Mouse (Mus musculus) hindbrain, embryonic 16.5 days (tissue): ENCODE data around the gene Mesd. TPM values are rescaled to one million over a fixed set of nuclear protein-coding genes. Genes with fewer than 3 reads are reported as not detected.

Experiments
- ATAC-seq: fragments of 200-750 bp; cut with Nextera tagmentation; 2 replicates; pipeline ENCODE4 v1.8.0; 2017; ENCODE audit warnings: moderate TSS enrichment, moderate library complexity
- H3K27ac ChIP-seq: fragments of 300-500 bp; sonication (generic); 2 replicates; pipeline ENCODE4 v1.5.1; 2014; ENCODE audit warnings: low read depth, mild to moderate bottlenecking, control low read depth, low read length, moderate library complexity
- H3K27me3 ChIP-seq: fragments of 300-500 bp; sonication (generic); replicated peaks from 2 replicates; pipeline ENCODE4 v1.6.1; 2014; ENCODE audit warnings: low read length; ENCODE audit not compliant: control insufficient read depth, insufficient read depth
- H3K36me3 ChIP-seq: fragments of 300-500 bp; sonication (generic); 2 replicates; pipeline ENCODE4 v1.6.1; 2014; ENCODE audit warnings: mild to moderate bottlenecking, low read length, moderate library complexity, mixed read lengths; ENCODE audit not compliant: control insufficient read depth, insufficient read depth
- H3K4me1 ChIP-seq: fragments of 300-500 bp; sonication (generic); 2 replicates; pipeline ENCODE4 v1.6.1; 2014; ENCODE audit warnings: low read depth, low read length; ENCODE audit not compliant: control insufficient read depth, insufficient read depth
- H3K4me2 ChIP-seq: fragments of 300-500 bp; sonication (generic); 2 replicates; pipeline ENCODE4 v1.6.1; 2014; ENCODE audit warnings: mild to moderate bottlenecking, low read length, control low read depth, moderate library complexity
- H3K4me3 ChIP-seq: fragments of 300-500 bp; sonication (generic); 2 replicates; pipeline ENCODE4 v1.5.1; 2014; ENCODE audit warnings: mild to moderate bottlenecking, low read length, control low read depth, moderate library complexity
- H3K9ac ChIP-seq: fragments of 300-500 bp; sonication (generic); 2 replicates; pipeline ENCODE4 v1.6.1; 2014; ENCODE audit warnings: low read depth, mild to moderate bottlenecking, control low read depth, low read length, moderate library complexity
- H3K9me3 ChIP-seq: fragments of 300-500 bp; sonication (generic); 2 replicates; pipeline ENCODE4 v1.6.1; 2014; ENCODE audit warnings: mild to moderate bottlenecking, low read length, moderate library complexity; ENCODE audit not compliant: control insufficient read depth
- WGBS: fragments of 180-500 bp; shearing (Covaris S2); extraction: QIAGEN DNeasy Blood & Tissue Kit; methylation state at CpG from one replicate; pipeline ENCODE4 v1.1.7; 2014; 5-methylcytosine and 5-hydroxymethylcytosine counted together
- polyA plus RNA-seq: library from polyadenylated mRNA; unstranded; fragments of >200 nt; fragmentation: Nextera tagmentation; extraction: Ambion mirVana; gene quantifications from 2 replicates; pipeline ENCODE4 v1.2.1, GENCODE M21; 2015

Mesd gene
- polyA plus RNA-seq, 1 experiment from 2014 or later: 83.8 TPM

DNA sequence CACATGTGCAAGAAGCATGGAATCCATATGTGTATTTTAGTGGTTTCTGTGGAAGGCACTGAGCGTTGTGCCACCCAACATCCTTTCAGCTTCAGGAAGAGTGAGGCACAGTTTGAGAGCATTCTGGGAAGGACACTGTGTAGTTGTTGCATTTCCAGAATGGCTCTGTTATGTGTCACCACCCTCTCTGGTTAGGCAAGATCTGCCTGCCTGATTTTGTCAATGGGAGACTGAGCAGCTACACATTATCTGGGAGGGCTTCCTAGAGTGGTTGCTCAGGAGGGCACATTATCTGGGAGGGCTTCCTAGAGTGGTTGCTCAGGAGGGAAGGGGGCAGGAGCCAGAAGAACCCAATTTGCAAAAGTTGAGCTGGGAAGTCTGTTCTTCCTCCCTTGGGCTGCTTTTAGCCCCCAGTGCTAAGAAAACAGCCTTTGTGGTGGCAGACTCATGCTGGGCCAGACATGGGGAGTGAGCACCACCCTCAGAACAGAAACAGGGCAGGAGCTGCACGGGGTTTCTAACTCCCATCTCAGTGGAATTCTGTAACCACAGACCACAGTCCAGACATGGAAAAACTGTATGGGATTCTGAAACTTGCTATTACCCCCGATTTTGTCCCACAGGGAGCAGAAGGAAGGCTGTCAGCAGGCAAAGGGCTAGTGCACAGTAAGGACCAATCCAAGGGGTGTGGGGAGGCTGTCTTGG, 54.9 kb downstream of the Mesd start:
- Histone ChIP-seq H3K27ac (no peak overlapping the region), H3K9ac (no peak overlapping the region), H3K4me2 (no peak overlapping the region), H3K36me3 (no peaks in the 10 kb centered on the region), H3K4me1 (no peaks in the 10 kb centered on the region), H3K9me3 (no peaks in the 10 kb centered on the region), H3K27me3 (no peaks in the 10 kb centered on the region), H3K4me3 (no peak overlapping the region)
- 74% methylated on average over 3 of the region's 3 CpGs for WGBS
- ATAC-seq: no peak

- WGBS: 85% methylated on average over 2 of the region's 2 CpGs
- no peak overlapping the region for H3K4me3 ChIP-seq
- H3K27me3 ChIP-seq: no peaks in the 10 kb centered on the region
Observed at GRCm38 (mm10) chr7:83940136-83940535, 55.9 kb downstream of the Mesd start.

DNA sequence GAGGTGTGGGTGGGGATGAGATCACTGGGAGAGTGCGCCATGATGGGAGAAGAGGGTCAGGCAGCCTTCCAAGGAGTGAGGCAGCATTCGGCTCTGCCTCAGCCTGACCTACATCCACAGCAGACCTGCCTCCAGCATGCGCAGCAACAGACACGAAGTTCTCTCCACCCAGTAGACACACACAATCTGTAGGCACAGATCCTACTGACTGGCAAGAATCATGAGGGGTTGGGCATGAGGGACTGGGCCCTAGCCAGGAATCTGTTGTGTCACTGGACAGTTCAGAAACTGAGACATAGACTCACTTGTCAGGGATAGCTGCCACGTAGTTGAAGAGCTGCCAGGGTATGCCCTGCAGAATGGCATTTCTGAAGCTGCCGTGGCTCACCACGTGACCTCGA, 57.4 kb downstream of the Mesd start:
- Histone ChIP-seq H3K4me2 (no peak overlapping the region), H3K9ac (no peak overlapping the region), H3K36me3 (no peaks in the 10 kb centered on the region), H3K4me3 (no peak overlapping the region), H3K27ac (no peak overlapping the region), H3K27me3 (no peaks in the 10 kb centered on the region), H3K4me1 (no peaks in the 10 kb centered on the region), H3K9me3 (no peaks in the 10 kb centered on the region)
- ATAC-seq: no peak
- 92% methylated on average over 8 of the region's 8 CpGs for WGBS

More at GRCm38 (mm10) chr7:83940136-83940535, 55.9 kb downstream of the Mesd start:
- H3K4me2 ChIP-seq: no peak overlapping the region
- no peak overlapping the region for H3K27ac ChIP-seq
- H3K9ac ChIP-seq: no peak overlapping the region
- no peaks in the 10 kb centered on the region for H3K36me3 ChIP-seq
- H3K9me3 ChIP-seq: no peaks in the 10 kb centered on the region
- no peaks in the 10 kb centered on the region for H3K4me1 ChIP-seq
- no peak for ATAC-seq

DNA sequence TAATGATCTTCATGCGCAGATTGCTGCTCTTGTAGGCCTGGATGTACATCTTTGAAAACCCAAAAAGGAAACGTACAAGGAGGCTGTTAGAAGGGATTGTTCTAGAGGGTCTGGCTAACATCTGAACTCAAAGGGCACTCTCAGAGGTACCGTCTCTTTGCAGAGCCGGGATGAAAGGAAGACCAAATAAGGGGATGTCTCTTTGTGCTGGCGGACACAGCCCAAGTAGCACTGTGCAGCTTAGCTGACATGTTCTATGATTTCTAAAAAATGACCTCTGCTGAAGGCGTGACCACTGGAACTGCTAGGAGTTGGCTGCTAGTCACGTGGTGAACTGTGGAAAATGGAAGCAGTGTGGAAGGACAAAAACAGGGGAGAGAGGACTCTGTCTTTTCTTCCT, 64.5 kb downstream of the Mesd start:
- Histone ChIP-seq H3K4me3 (no peak overlapping the region), H3K27ac (no peak overlapping the region), H3K4me2 (no peak overlapping the region), H3K27me3 (no peaks in the 10 kb centered on the region), H3K9ac (no peak overlapping the region), H3K36me3 (no peaks in the 10 kb centered on the region), H3K9me3 (no peaks in the 10 kb centered on the region), H3K4me1 (no peaks in the 10 kb centered on the region)
- ATAC-seq: no peak
- 80% methylated on average over 7 of the region's 7 CpGs for WGBS

DNA sequence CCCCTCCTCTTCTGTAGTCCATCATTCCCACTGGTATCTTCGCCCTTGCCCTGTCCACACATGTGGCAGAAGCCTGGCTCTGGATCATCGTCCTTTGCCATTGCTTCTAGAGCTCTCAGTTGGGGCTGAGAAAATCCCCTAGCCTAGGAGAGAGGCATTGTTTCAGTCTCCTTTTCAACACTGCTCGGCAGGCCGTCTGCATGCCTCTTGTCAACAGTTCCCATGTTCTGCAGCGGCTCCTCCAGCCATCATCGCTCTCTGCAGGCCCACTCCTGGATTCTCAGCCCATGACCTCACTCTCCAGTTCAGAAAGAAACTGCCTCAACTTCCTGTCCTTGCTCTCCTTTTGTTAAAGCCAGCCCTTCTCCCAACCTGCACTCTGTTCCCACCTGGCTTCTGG, 65.4 kb downstream of the Mesd start:
- H3K36me3 ChIP-seq: no peaks in the 10 kb centered on the region
- WGBS: 52% methylated on average over 6 of the region's 6 CpGs
- no peaks in the 10 kb centered on the region for H3K27me3 ChIP-seq
- H3K9ac ChIP-seq: no peak overlapping the region
- no peak overlapping the region for H3K4me3 ChIP-seq
- no peaks in the 10 kb centered on the region for H3K4me1 ChIP-seq
- ATAC-seq: no peak
- H3K27ac ChIP-seq: no peak overlapping the region
- no peak overlapping the region for H3K4me2 ChIP-seq
- H3K9me3 ChIP-seq: no peaks in the 10 kb centered on the region

Other genes starting within 250 kb of the Mesd start
- 1.1 and 1.2 TPM in 2 replicates for gene Il16, start 138.7 kb upstream of the Mesd start, polyA plus RNA-seq
- 1.8 and 2.0 TPM in 2 replicates for gene Cfap161, start 89.6 kb upstream of the Mesd start, polyA plus RNA-seq
- gene Tlnrd1, start 161 bp upstream of the Mesd start, polyA plus RNA-seq: 6.2 and 7.8 TPM in 2 replicates
- gene Cemip, start 202.0 kb downstream of the Mesd start, polyA plus RNA-seq: 0.81 and 0.97 TPM in 2 replicates